In genomic region chr10:4037066-4037465, GRCm38 (mm10) we compare ENCODE assay signal across 8 mouse cellular contexts.
A peak's percentile ranks its signal among the peaks of the same experiment; 100 is the strongest.
DNase-seq lines count a peak whose midpoint lies in the region; ATAC-seq and TF ChIP-seq lines count a peak whose summit lies in the region.

No protein-coding gene starts in this region.

- POLR2A ChIA-PET in Patski (lab: Charles Lee), result interaction anchor here (0.7 kb wide), 1 partner anchor 325 kb away, joined by 3 read pairs; no protein-coding TSS in a partner anchor

- 62% methylated on average over 3 of the region's 3 CpGs for WGBS in heart, embryonic 10.5 days
- WGBS in midbrain, embryonic 10.5 days, result 90% methylated on average over 3 of the region's 3 CpGs

- DNase-seq in heart, embryonic 10.5 days (ENCODE audit: low spot score), result peak; percentile 71
- DNase-seq in heart, adult 8-10 months (ENCODE audit: low spot score), result no peak
- DNase-seq in 3T3-L1 (ENCODE audit: low read depth, low spot score), result peak; percentile 31
- no peak for DNase-seq in Patski (ENCODE audit: low read depth, low spot score)
- DNase-seq in layer of hippocampus, adult 9-11 months, result peak; percentile 14
- DNase-seq in midbrain, embryonic 10.5 days (ENCODE audit: low spot score), result no peak
- no peak for DNase-seq in left cerebral cortex, adult 18-20 months (ENCODE audit: low spot score in 2 of 2)

- H3K36me3 ChIP-seq in heart, embryonic 10.5 days, result peaks cover 33% of the 10 kb centered on the region
- peaks cover 42% of the 10 kb centered on the region for H3K36me3 ChIP-seq in midbrain, embryonic 10.5 days

- in situ Hi-C loops in Patski (cut with MboI; ENCODE audit: low pct_unique_long_range_greater_than_20kb), result loop anchor here (5.0 kb wide), 1 partner anchor 295 kb away; no protein-coding TSS in a partner anchor

- H3K27ac ChIP-seq in heart, embryonic 10.5 days, result no peak overlapping the region
- no peak overlapping the region for H3K27ac ChIP-seq in midbrain, embryonic 10.5 days (replicated peaks)

- no peak overlapping the region for H3K4me3 ChIP-seq in heart, embryonic 10.5 days
- no peak overlapping the region for H3K4me3 ChIP-seq in midbrain, embryonic 10.5 days

- TF ChIP-seq CTCF in Patski (IDR thresholded peaks at IDR 0.05), result peak; percentile 70

- no peaks in the 10 kb centered on the region for H3K9me3 ChIP-seq in heart, embryonic 10.5 days
- H3K9me3 ChIP-seq in midbrain, embryonic 10.5 days (replicated peaks), result no peaks in the 10 kb centered on the region

- CTCF ChIA-PET in Patski (lab: Charles Lee), result interaction anchor here (0.9 to 1.5 kb wide), 6 partner anchors 9 to 334 kb away, joined by 3 to 5 read pairs (median 4); no protein-coding TSS in a partner anchor

- no peaks in the 10 kb centered on the region for H3K4me1 ChIP-seq in heart, embryonic 10.5 days
- no peaks in the 10 kb centered on the region for H3K4me1 ChIP-seq in midbrain, embryonic 10.5 days

- no peak for ATAC-seq in Patski
- no peak for ATAC-seq in activated CD4-positive, CD25-positive, alpha-beta regulatory T cell, adult 4 months

- no peaks in the 10 kb centered on the region for H3K27me3 ChIP-seq in heart, embryonic 10.5 days (ENCODE audit: insufficient read depth, poor library complexity, severe bottlenecking)
- H3K27me3 ChIP-seq in Patski, result no peaks in the 10 kb centered on the region
- no peaks in the 10 kb centered on the region for H3K27me3 ChIP-seq in midbrain, embryonic 10.5 days (ENCODE audit: low read depth, poor library complexity, severe bottlenecking)

Comparison
In these comparisons a context has a peak if more than half of its experiments do, and no peak if none do; other contexts are left out.
1. DNase-seq: peak in heart, embryonic 10.5 days (single experiment), 3T3-L1 (single experiment) and layer of hippocampus, adult 9-11 months (single experiment); none in heart, adult 8-10 months (single experiment), Patski (single experiment), midbrain, embryonic 10.5 days (single experiment) and left cerebral cortex, adult 18-20 months (0 of 2).